Mouse (Mus musculus): ENCODE measurements at regions not wholly inside any gene's neighbourhood (a gene's known extent, or its start where the extent isn't known, plus 50 kb on each side); places are given as distances from the start of the nearest gene placed in this dataset.

GRCm38 (mm10) chr11:111239784-111240183 lies 173.8 kb downstream of the Kcnj2 start:
- DNase-seq (ENCODE audit: low spot score) = no peak
- Histone ChIP-seq H3K4me3 (ENCODE audit: low read depth, low read length) (no peak overlapping the region), H3K36me3 (ENCODE audit: control insufficient read depth, insufficient read depth, low read length) (no peaks in the 10 kb centered on the region), H3K9ac (ENCODE audit: low read depth, low read length) (no peak overlapping the region), H3K4me1 (ENCODE audit: control insufficient read depth, insufficient read depth, low read length) (no peaks in the 10 kb centered on the region), H3K27me3 (replicated peaks; ENCODE audit: control insufficient read depth, insufficient read depth, low read length) (no peaks in the 10 kb centered on the region), H3K9me3 (ENCODE audit: control insufficient read depth, low read length) (no peaks in the 10 kb centered on the region), H3K4me2 (ENCODE audit: low read depth, low read length) (no peak overlapping the region), H3K27ac (replicated peaks; ENCODE audit: low read depth, low read length) (no peak overlapping the region)
- 73% methylated on average over 3 of the region's 3 CpGs for whole genome bisulfite sequencing
- no peak for ATAC-seq (ENCODE audit: low read depth)

- H3K27ac ChIP-seq (replicated peaks; ENCODE audit: low read depth, low read length) = no peak overlapping the region
- no peak overlapping the region for H3K4me3 ChIP-seq (ENCODE audit: low read depth, low read length)
- 90% methylated on average over 4 of the region's 4 CpGs for WGBS
- ATAC-seq (ENCODE audit: low read depth) (no peak), DNase-seq (ENCODE audit: low spot score) (no peak)
- no peaks in the 10 kb centered on the region for H3K4me1 ChIP-seq (ENCODE audit: control insufficient read depth, insufficient read depth, low read length)
- H3K27me3 ChIP-seq (replicated peaks; ENCODE audit: control insufficient read depth, insufficient read depth, low read length) = no peaks in the 10 kb centered on the region
- no peak overlapping the region for H3K4me2 ChIP-seq (ENCODE audit: low read depth, low read length)
- H3K36me3 ChIP-seq (ENCODE audit: control insufficient read depth, insufficient read depth, low read length) = no peaks in the 10 kb centered on the region
- H3K9ac ChIP-seq (ENCODE audit: low read depth, low read length) = no peak overlapping the region
- H3K9me3 ChIP-seq (ENCODE audit: control insufficient read depth, low read length) = no peaks in the 10 kb centered on the region
Observed at GRCm38 (mm10) chr11:111252226-111252625, 186.3 kb downstream of the Kcnj2 start.

- Histone ChIP-seq H3K9me3 (ENCODE audit: control insufficient read depth, low read length) (no peaks in the 10 kb centered on the region), H3K9ac (ENCODE audit: low read depth, low read length) (no peak overlapping the region), H3K27ac (replicated peaks; ENCODE audit: low read depth, low read length) (no peak overlapping the region), H3K27me3 (replicated peaks; ENCODE audit: control insufficient read depth, insufficient read depth, low read length) (no peaks in the 10 kb centered on the region), H3K4me3 (ENCODE audit: low read depth, low read length) (no peak overlapping the region), H3K36me3 (ENCODE audit: control insufficient read depth, insufficient read depth, low read length) (no peaks in the 10 kb centered on the region), H3K4me1 (ENCODE audit: control insufficient read depth, insufficient read depth, low read length) (no peaks in the 10 kb centered on the region), H3K4me2 (ENCODE audit: low read depth, low read length) (no peak overlapping the region)
- no peak for DNase-seq (ENCODE audit: low spot score)
- WGBS = 76% methylated on average over 3 of the region's 3 CpGs
- ATAC-seq (ENCODE audit: low read depth) = no peak
Observed at GRCm38 (mm10) chr11:111256596-111256995, 190.6 kb downstream of the Kcnj2 start.

GRCm38 (mm10) chr11:111260691-111261383 lies 194.9 kb downstream of the Kcnj2 start:
- Histone ChIP-seq H3K27ac (replicated peaks; ENCODE audit: low read depth, low read length) (no peak overlapping the region), H3K4me1 (ENCODE audit: control insufficient read depth, insufficient read depth, low read length) (no peaks in the 10 kb centered on the region), H3K9me3 (ENCODE audit: control insufficient read depth, low read length) (no peaks in the 10 kb centered on the region), H3K4me3 (ENCODE audit: low read depth, low read length) (no peak overlapping the region), H3K36me3 (ENCODE audit: control insufficient read depth, insufficient read depth, low read length) (no peaks in the 10 kb centered on the region), H3K4me2 (ENCODE audit: low read depth, low read length) (no peak overlapping the region), H3K9ac (ENCODE audit: low read depth, low read length) (no peak overlapping the region), H3K27me3 (replicated peaks; ENCODE audit: control insufficient read depth, insufficient read depth, low read length) (no peaks in the 10 kb centered on the region)
- DNase-seq (ENCODE audit: low spot score) (no peak), ATAC-seq (ENCODE audit: low read depth) (no peak)
- WGBS = 75% methylated on average over 11 of the region's 11 CpGs

- ATAC-seq (ENCODE audit: low read depth) = peak; percentile 26; the same call in 1 of the 2 replicates
- H3K9ac ChIP-seq (ENCODE audit: low read depth, low read length) = no peak overlapping the region
- H3K9me3 ChIP-seq (ENCODE audit: control insufficient read depth, low read length) = no peaks in the 10 kb centered on the region
- no peak overlapping the region for H3K4me3 ChIP-seq (ENCODE audit: low read depth, low read length)
- no peaks in the 10 kb centered on the region for H3K4me1 ChIP-seq (ENCODE audit: control insufficient read depth, insufficient read depth, low read length)
- DNase-seq (ENCODE audit: low spot score) = peak; percentile 14
- H3K27ac ChIP-seq (replicated peaks; ENCODE audit: low read depth, low read length) = no peak overlapping the region
- H3K36me3 ChIP-seq (ENCODE audit: control insufficient read depth, insufficient read depth, low read length) = no peaks in the 10 kb centered on the region
- H3K27me3 ChIP-seq (replicated peaks; ENCODE audit: control insufficient read depth, insufficient read depth, low read length) = no peaks in the 10 kb centered on the region
- no peak overlapping the region for H3K4me2 ChIP-seq (ENCODE audit: low read depth, low read length)
Observed at GRCm38 (mm10) chr11:111273651-111274050, 207.7 kb downstream of the Kcnj2 start.

GRCm38 (mm10) chr11:111280769-111281168 lies 214.8 kb downstream of the Kcnj2 start:
- Histone ChIP-seq H3K9me3 (ENCODE audit: control insufficient read depth, low read length) (no peaks in the 10 kb centered on the region), H3K27ac (replicated peaks; ENCODE audit: low read depth, low read length) (no peak overlapping the region)

GRCm38 (mm10) chr11:111281237-111282160 lies 215.5 kb downstream of the Kcnj2 start:
- Histone ChIP-seq H3K36me3 (ENCODE audit: control insufficient read depth, insufficient read depth, low read length) (no peaks in the 10 kb centered on the region), H3K4me3 (ENCODE audit: low read depth, low read length) (no peak overlapping the region), H3K9ac (ENCODE audit: low read depth, low read length) (no peak overlapping the region), H3K27me3 (replicated peaks; ENCODE audit: control insufficient read depth, insufficient read depth, low read length) (no peaks in the 10 kb centered on the region), H3K4me2 (ENCODE audit: low read depth, low read length) (no peak overlapping the region), H3K9me3 (ENCODE audit: control insufficient read depth, low read length) (no peaks in the 10 kb centered on the region), H3K27ac (replicated peaks; ENCODE audit: low read depth, low read length) (no peak overlapping the region), H3K4me1 (ENCODE audit: control insufficient read depth, insufficient read depth, low read length) (no peaks in the 10 kb centered on the region)
- DNase-seq (ENCODE audit: low spot score) = no peak
- 42% methylated on average over 7 of the region's 7 CpGs for WGBS
- no peak for ATAC-seq (ENCODE audit: low read depth)

More at GRCm38 (mm10) chr11:111280769-111281168, 214.8 kb downstream of the Kcnj2 start:
- Histone ChIP-seq H3K4me3 (ENCODE audit: low read depth, low read length) (no peak overlapping the region), H3K4me2 (ENCODE audit: low read depth, low read length) (no peak overlapping the region), H3K36me3 (ENCODE audit: control insufficient read depth, insufficient read depth, low read length) (no peaks in the 10 kb centered on the region), H3K9ac (ENCODE audit: low read depth, low read length) (no peak overlapping the region), H3K27me3 (replicated peaks; ENCODE audit: control insufficient read depth, insufficient read depth, low read length) (no peaks in the 10 kb centered on the region), H3K4me1 (ENCODE audit: control insufficient read depth, insufficient read depth, low read length) (no peaks in the 10 kb centered on the region)
- DNase-seq (ENCODE audit: low spot score) (no peak), ATAC-seq (ENCODE audit: low read depth) (no peak)
- 36% methylated on average over 2 of the region's 2 CpGs for WGBS

GRCm38 (mm10) chr11:111282283-111282682 lies 216.3 kb downstream of the Kcnj2 start:
- Histone ChIP-seq H3K36me3 (ENCODE audit: control insufficient read depth, insufficient read depth, low read length) (no peaks in the 10 kb centered on the region), H3K4me3 (ENCODE audit: low read depth, low read length) (no peak overlapping the region), H3K9me3 (ENCODE audit: control insufficient read depth, low read length) (no peaks in the 10 kb centered on the region), H3K27me3 (replicated peaks; ENCODE audit: control insufficient read depth, insufficient read depth, low read length) (no peaks in the 10 kb centered on the region), H3K4me1 (ENCODE audit: control insufficient read depth, insufficient read depth, low read length) (no peaks in the 10 kb centered on the region), H3K4me2 (ENCODE audit: low read depth, low read length) (no peak overlapping the region), H3K27ac (replicated peaks; ENCODE audit: low read depth, low read length) (no peak overlapping the region), H3K9ac (ENCODE audit: low read depth, low read length) (no peak overlapping the region)
- WGBS = 51% methylated on average over 2 of the region's 2 CpGs
- ATAC-seq (ENCODE audit: low read depth) (no peak), DNase-seq (ENCODE audit: low spot score) (no peak)
